Mouse (Mus musculus) CD4-positive, CD25-positive, alpha-beta regulatory T cell, adult 4 months (primary cell): ENCODE measurements at regions not wholly inside any gene's neighbourhood (a gene's known extent, or its start where the extent isn't known, plus 50 kb on each side); places are given as distances from the start of the nearest gene placed in this dataset.

Experiments used
- ATAC-seq: one replicate; pipeline ENCODE4 v1.8.0; 2017

DNA sequence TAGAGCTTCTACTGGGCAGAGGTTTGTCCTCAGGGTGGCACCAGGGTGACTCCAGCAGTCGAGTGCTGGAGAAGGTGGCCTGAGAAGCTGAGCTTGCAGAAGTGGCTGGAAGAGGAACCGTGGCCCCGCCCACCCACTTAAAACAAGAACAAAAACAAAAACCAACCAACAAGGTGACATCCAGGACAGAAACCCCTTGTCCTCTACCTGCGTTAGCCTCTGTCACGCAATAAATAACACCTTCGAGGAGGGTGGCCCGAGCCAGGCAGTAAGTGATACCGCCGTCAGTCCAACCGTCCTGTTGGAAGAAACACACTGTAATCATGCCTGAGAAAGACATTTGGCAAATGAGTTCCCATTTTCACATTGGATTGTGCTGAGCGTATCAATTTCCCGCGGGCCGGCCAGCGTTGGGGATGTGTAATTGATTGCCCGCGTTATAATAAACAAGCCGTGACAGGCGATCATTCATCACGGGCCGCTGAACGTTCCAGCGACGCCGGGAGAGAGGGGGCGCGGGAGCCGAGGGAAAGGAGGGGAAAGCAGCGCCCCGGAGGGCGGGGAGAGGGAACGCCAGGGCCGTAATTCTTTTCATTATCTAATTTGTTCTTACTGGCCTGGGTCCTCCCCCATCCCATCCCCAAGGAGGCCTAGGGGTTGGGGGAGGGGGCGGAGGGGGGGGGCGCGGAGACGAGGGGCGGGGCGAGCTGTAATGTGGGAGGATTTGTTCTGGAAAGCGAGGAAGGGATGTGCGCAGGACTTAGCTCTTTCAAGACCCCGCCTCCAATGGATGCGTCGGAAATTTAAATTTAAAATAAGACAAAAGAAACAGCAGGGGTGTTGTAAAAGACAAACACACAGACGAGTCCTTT is 135.6 kb downstream of the 2410131K14Rik start:
- ATAC-seq, result peak; percentile 27

DNA sequence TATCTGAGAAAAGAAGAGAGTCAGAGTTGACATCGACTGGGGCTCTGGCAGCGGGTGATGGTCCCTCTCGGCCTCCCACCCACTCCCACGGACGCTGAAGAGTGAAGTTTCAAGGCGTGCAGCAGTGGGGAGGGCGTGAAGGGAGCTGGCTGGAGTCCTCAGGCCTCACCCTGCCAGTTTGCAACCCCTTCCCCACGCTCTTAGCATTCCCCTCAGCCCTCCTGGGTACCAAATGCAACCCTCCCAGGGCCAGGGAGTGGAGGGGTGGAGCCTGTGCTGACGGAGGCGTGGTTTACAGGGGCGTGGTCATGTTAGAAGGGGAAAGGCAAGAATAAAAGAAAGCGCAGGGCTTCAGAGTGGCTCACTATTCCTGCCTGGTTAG is 136.3 kb downstream of the 2410131K14Rik start:
- ATAC-seq, result peak; percentile 80

DNA sequence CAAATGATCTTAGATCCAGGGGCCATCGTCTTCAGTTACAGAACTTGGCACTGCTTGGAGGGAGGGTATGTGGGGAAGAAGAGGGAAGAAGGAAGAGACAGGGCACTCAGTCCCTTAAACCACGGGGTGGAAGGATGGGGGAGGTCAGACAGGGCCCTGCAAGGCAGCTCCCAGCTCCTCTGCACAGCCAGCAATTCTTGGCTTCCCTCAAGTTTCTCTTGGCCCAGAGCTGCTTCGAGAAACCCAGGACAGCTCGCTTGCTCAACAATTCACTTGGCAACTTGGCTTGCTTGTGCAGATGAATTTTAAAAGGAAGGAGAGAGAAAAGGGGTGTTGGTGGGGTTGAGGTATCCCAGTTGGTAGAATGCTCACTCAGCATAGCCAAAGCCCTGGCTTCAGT is 141.1 kb downstream of the 2410131K14Rik start:
- no peak for ATAC-seq

DNA sequence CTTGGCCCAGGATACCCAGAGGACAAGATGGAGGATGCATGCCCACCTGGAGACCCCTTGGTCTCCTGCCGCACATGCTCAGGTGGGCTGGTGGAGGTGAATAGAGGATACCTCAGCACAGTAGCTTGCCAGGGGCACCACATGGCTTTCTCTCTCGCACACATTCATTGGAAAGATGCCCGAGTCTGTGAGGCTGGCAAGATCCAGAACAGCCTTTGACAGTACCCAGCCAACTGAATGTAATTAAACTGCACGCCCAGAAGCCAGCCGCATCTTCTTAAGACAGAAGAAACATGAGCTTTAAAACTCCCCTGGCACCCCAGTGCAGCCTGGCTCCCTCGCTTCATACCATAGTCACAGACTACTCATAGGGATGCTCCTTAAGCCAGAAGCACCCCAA is 143.4 kb downstream of the 2410131K14Rik start:
- no peak for ATAC-seq

DNA sequence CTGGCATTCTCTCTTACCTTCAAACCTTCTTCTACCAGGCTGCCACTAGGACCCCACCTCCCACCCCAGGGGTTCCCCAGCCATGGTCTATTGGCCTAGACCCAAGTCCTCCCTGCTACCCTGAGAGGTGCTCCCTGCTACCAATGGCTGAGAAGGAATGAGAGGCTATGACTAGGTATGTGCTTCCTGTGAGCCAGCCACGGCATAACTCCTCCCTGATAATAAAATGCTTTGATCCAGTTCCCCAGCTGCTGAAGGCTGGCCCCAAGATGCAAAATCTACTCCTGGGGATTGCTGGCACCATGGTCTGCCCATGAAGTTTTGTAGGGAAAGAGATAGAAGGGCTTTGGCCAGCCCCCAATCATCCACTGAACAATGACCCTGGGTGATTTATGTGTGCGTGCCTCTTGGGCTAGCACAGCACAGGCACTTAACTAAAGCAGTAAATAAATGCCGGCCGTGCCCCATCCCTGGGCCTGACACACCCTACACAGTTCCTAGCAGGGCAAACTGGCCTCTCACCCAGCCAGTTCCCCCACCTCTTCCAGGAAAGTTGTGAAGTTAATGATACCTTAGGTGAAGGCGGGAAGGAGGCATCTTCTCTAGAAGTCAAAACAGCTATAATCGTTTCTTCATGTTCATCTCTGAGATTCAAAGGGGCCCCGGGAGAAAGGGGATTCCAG is 145.8 kb downstream of the 2410131K14Rik start:
- ATAC-seq, result no peak

DNA sequence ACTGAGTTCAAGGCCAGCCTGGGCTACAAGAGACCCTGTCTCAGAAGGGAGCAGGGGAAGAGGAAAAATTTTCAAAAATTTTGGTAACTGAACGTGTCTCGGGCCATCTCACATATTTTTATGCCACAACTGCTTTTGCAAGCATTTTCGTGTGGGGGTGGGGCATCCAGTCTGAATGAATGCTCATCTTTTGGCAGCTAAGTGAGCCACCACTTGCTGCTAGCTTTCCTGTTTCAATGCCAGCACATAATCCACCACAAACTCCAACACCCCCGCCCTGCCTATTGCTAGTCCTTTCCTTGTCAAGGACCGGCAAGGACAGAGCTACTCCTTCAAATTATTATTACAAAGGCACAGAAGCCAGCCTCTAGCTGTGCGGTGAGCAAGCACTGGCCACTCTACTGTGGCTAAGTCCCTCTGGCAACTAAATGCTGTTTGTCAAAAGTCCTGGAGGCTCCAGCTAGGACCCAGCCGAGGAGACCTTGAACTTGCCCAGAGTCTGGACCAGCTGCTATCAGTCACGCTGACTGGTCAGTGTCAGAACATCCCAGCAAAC is 148.0 kb downstream of the 2410131K14Rik start:
- no peak for ATAC-seq

DNA sequence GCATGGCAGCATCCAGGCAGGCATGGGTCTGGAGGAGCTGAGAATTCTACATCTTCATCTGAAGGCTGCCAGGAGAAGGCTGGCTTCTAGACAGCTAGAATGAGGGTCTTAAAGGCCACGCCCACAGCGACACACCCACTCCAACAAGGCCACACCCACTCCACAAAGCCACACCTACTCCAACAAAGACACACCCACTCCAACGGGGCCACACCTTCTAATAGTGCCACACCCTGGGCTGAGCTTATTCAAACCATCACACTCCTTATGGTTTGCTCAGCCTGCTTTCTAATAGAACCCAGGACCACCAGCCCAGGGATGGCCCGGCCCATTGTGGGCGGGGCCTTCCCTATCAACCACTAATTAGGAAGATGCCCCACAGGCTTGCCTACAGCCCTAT is 149.0 kb downstream of the 2410131K14Rik start:
- ATAC-seq, result no peak

DNA sequence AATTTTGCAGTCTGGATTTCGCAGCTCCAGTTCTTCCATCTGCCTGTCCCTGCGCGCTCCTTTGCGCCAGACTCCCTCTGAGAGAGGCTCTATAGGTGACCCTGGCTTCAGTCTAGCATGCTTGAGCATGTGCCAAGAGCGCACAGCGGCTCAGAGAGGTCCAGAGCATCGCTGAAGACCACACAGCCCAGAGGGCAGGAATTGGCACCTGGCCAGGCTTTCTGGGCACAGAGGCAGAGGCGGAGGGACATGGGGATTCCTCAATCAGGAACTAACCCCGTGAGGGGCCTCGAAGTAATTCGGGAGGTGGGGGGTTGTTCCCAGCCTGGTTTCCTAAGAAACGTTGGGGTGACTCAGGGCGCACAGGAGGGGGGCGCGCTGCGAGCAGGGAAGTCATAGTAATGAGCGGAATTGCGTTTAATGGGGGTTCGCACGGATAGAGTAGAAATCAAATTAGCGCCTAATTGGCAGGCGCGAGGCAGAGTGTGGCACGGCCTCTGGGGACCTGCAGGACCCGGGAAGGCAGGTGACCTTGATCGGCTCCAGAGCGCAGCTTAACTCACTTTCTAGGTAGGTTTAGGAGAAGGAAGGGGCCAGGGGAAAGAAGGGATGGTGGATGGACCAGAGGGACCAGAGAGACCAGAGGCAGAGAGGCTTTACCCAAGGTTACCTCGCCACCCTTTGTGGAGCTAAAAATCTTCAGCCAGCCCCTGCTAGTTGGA is 151.1 kb downstream of the 2410131K14Rik start:
- no peak for ATAC-seq

DNA sequence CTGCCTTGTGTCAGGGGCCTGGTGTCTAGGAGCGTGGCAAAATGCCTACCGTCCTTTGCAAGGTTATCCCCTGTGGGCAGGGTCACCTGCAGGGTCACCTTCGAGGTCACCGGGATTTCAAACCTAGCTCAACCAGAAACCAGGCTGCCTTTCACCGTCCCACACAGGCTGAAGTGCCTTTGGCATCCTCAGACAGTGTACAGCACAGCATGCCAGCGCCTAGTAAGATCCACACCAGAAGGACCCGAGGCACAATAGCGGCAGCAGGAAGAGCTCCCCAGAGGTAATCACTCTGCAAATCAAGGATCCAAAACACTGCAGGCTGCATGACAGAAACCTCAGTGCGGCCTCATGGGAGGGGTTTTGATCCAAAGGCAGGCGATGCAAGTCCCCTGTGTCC is 155.9 kb downstream of the 2410131K14Rik start:
- no peak for ATAC-seq

DNA sequence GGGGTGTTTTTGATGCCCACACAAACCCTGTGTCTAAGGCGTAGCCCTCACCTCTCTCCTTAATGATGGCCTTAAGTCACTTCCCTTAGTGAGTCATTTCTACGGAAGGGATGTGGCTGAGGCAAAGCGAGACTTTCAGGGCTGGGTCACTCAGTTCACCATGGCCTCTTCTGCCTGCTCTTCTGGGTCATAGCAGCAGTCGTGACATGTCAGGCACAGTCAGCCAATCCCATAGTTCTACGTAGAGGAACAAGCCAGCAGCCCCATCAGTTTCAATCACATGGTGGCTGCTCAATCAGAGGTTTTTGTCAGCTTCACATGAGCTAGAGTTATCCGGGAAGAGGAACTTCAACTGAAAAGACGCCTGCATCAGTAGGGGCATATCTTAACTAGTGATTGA is 156.1 kb upstream of the Med13l start:
- ATAC-seq, result peak; percentile 39

DNA sequence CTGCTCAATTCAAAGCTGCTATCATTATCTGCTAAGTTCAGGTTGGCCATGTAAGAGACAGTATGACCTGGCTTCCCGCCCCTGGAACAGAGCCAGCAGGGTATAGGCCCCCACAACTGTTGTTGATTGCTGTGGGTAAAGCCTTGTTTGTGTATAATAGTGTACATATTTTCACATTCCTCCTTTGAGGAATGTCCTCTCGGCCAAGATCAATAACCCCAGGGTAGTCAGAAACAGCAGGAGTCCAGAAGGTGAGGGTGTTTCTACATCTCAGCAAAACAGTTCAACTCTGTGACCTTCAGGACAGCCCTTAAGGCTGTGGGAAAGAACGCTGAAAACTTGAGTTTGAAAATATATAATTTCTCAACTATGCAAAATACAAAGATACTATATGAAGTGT is 155.1 kb upstream of the Med13l start:
- ATAC-seq, result no peak

DNA sequence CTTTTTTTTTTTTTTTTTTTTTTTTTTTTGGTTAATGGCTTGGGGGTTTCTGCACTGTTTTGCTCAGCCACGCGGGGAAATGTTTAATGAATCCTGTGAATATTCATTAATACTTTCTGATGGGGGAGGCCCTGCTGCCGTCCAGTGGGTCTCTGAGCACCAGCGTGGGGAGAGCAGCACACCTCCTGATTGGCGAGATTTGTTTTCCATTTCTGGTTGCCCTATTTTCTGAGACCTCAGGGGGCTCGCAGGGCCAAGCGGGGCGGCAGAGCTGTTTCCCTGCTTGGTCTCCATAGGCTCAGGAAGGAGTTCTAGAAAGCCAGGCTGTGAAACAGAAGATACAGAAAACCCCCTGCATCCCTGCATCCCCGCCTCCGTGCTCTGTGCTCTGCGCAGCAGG is 153.0 kb upstream of the Med13l start:
- ATAC-seq, result no peak

DNA sequence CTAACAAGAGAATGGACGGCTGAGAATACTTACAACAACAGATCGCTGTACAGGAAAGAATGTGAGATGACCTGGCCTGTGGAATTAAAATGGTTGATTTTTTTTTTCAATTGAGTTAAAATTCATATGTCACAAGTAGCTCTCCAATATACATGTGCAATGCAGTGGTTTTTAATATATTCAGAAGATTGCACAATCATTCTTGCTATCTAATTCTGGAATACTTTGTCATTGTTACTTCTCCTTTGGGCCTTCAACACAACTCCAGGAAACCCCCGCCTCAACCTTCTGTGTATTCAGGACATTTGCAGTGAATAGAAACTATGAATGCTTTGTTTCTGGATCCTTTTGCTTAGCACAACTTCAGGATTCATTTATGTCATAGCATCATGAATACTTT is 152.5 kb upstream of the Med13l start:
- ATAC-seq, result no peak

DNA sequence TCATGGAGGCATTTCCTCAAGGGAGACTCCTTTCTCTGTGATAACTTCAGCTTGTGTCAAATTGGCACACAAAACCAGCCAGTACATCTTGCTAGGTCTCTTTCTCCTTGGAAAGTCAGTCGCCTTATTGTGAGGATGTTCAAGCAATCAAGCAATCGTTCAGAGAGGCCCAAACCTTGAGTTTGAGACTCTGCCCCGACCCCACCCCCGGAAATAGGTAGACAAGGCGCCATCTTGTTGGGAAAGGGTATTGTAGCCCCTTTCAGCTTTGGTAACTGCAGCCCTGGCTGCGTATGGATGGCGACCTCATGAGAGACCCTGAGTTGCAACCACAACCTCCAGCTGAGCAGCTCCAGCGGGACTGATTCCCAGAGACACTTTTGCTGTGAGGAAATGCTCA is 151.7 kb upstream of the Med13l start:
- no peak for ATAC-seq

DNA sequence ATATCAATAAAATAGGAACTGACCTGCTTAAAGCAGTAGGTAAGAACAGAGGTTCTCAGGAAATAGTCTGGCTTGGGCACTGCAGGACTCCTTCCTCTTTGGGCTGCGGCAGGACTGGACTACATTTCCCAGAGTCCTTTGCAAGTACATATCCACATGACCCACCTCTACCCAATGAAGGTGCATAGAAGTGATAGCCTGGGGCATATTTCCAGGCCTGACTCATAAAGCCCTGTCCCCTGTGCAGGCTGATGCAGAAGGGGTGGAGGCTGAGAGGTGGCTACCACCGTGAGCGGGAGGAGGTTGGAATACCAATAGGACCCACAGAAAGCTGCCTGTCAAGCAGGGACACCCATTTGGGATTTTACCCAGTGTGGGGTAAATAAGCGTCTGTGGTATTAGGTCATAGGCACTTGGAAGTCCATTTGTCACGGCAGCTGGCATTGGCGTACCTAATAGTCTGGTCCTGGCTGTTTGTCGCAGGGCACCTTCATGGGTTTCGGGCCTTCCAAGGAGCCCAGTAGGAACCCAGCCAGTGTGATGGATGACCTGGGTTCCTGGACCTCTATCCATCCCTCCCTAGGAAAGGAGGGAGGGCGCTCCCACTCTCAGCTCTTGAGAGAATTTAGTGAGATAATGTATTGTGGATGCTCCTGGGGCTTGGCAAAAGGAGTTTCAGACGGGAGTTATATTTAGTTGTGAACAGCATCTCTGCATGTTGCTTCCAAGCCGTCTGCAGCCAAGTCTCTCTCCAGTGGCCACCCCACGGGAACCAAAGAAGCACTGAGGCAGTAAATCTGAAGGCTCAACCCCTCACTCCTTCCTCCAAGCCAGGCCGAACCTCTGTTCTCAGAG is 146.8 kb upstream of the Med13l start:
- ATAC-seq, result peak; percentile 100

DNA sequence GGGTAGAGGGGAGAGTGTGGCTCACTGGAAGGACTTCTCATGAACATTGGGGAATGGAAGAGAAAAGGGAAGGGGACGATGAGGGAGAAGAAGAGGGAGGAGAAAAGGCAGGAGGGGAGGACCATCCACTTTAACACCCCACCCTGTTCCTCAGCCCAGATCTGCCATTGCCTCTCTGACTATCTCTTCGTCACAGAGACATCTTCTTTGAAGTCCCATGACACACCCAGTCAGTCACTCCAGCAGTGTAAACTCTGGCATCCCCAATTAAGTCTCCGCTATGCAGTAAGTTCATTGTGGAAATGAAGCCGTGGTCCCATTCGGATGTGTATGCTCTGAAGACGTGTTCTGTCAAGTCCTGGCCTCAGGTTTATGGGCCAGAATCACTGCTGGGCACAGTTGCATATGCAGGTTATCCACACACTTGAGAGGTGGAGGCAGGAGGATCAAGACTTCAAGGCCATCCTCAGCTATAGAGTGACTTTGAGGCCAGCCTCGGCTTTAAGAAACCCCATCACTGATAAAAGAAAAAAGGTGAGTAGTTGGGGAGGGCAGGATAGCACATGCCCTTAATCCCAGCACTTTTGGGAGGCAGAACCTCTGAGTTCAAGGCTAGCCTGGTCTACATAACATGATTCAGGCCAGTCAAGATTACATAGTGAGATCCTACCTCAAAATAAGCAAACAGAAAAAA is 141.0 kb upstream of the Med13l start:
- ATAC-seq, result no peak

DNA sequence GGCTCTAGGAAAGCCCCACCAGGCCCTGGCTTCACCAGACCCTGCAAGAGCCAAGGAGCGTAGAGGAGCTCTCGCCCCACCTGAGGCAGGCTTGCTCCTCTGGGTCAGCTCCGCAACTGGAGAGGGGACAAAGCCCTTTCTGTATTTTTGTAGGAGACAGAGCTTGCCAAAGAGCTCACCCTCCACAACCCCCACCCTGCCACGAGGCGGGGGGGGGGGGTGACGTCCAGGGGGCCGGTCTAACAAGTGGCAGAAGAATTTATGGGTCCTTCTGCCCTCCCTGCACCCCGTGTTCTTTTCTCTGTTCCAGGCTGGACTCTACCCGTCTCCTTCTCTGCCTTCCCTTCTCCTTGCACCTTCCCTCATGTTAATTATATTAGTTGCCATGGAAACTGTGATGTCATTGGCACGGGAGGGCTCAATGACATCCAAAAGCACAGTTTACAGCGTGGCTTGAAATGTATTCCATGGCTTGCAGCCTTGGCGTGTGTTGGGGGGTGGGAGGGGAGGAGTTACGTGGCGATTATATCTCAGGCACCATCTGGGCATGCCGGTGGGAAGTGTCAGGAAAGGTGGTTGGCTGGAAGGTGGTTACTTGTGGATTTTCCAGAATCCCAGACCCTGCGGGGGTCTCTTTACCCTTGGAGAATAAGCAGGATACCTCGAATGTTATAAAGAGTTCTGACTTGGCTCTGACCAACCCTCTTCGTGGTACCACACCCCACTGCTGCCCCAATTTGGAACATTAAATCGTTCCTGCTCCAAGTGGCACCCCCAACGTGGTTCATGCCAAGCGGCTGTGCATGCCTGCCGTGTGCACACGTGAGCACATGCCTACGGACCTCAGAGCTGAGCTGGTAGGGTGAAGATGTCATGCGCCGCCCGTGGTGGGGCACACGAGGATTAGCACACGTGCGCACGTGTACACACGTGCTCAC is 138.3 kb upstream of the Med13l start:
- ATAC-seq, result no peak

DNA sequence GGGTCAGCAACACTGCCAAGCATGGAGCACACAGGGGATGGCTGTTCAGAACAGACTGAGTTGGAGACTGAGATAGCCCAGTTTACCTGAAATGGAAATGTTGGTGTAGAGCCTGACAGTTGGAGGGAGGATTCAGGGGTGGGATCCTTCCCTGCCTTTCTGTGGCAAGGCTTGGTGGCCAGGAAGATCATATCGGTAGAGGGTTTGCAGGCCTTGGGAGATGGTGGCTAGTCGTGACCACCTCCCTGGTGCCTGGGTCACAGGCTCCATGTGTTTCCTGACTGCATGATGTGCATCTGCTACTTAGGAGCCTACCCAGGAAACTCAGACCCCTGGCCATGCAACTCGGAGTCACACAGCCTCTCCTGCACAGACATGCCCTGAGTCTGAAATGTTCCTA is 136.3 kb upstream of the Med13l start:
- no peak for ATAC-seq

DNA sequence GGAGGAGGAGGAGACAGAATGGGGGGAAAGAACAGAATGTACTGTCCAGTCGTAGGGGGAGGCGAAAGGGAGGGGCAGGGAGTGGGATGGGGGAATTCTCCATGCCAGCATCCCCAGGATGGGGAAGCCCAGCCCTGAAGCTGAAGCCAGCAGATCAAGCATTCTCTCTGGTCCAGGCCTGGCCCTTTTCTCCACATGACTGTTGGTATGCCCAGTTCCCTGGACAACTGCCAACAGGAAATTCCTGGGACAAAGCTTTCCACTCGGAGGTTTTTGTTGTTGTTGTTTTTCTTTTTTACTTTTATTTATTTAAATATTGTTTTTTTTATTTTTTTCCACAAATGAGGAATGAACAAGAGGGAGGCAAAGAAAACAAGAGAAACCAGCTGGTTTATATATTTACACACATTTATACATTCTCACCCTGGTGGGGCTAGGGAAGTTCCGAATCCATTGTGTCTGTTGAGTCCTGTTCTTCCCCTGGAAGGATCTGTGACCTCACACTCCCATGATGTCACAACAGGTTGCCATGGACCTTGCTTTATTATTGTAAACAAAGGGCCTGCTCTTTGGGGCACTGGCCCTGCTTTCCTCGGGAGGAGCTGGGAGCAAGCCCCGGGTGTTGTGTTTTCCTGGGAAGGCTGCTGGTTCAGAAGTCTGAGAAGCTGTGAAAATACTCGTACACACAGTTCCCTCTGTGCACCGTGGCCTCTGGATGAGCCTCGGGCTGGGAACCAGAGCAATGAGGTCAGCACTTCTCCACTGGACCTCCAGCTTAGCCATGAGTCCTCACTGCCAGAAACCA is 135.5 kb upstream of the Med13l start:
- no peak for ATAC-seq

DNA sequence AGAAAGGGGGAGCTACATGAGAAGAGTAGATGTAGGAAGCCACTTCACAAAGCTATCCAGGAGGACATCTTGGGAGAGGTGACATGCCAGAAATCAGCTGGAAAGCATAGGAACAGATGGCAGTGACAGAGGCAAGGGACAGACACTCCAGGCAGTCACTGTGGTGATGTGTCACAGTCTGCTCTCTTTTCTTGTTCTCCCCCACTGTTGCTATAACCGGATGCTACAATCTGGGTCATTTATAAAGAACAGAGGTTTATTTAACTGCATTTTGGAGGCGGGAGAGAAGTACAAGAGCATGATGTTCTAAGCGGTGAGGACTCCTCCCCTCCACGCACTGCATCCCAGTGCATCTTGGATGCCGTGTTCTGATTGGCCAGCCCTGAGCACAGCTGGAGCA is 133.8 kb upstream of the Med13l start:
- ATAC-seq, result no peak
